Mouse (Mus musculus) erythroblast, embryonic 14.5 days (primary cell): ENCODE measurements at regions not wholly inside any gene's neighbourhood (a gene's known extent, or its start where the extent isn't known, plus 50 kb on each side); places are given as distances from the start of the nearest gene placed in this dataset.

Experiments used
- H3K27me3 ChIP-seq: 2 replicates; pipeline ENCODE4 v1.6.1; 2012; ENCODE audit warnings: inconsistent platforms; ENCODE audit not compliant: control insufficient read depth
- H3K36me3 ChIP-seq: 2 replicates; pipeline ENCODE4 v1.6.1; 2012; ENCODE audit warnings: mild to moderate bottlenecking, inconsistent platforms; ENCODE audit not compliant: control insufficient read depth
- H3K4me1 ChIP-seq: 2 replicates; pipeline ENCODE4 v1.6.1; 2012; ENCODE audit warnings: inconsistent platforms; ENCODE audit not compliant: control insufficient read depth
- H3K4me3 ChIP-seq: replicated peaks from 2 replicates; pipeline ENCODE3; 2012; ENCODE audit warnings: moderate library complexity, mild to moderate bottlenecking, inconsistent platforms
- H3K9me3 ChIP-seq: 2 replicates; pipeline ENCODE4 v1.6.1; 2012; ENCODE audit warnings: low read length, inconsistent platforms, mixed read lengths; ENCODE audit not compliant: control insufficient read depth
- GATA1 ChIP-seq: IDR thresholded peaks from 2 replicates; pipeline ENCODE4 v1.6.1; 2012; ENCODE audit warnings: low read length, inconsistent platforms, mixed read lengths
- TAL1 ChIP-seq: IDR thresholded peaks from 3 replicates; pipeline ENCODE4 v1.6.1; 2012; ENCODE audit warnings: low read length, inconsistent platforms, mixed read lengths

- Histone ChIP-seq H3K4me3 (no peak overlapping the region), H3K27me3 (no peaks in the 10 kb centered on the region), H3K9me3 (peaks cover 20% of the 10 kb centered on the region), H3K4me1 (no peaks in the 10 kb centered on the region), H3K36me3 (no peaks in the 10 kb centered on the region)
- no peak for TF ChIP-seq TAL1
- no peak for TF ChIP-seq GATA1
Measured at GRCm38 (mm10) chr5:101124941-101125453, 279.5 kb downstream of the Gpat3 start.

DNA sequence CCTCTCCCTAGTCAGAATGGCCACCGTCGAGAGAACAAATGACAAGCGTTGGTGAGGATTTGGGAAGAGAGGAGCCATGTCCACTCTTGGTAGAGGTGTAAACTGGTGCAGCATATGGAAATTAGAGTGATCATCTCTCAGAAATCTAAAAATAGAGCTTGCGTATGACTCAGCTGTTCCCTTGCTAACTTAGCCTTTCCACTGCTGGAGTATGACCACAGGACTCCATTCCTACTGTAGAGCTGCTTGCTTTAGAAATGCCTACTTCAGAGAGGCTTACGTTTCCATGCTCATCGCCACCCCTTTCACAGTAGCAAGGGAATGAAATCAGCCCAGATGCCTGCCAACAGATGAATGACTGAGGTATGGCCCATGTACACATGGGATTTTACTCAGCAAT lies 277.4 kb downstream of the Gpat3 start:
- no peak overlapping the region for H3K4me3 ChIP-seq
- H3K4me1 ChIP-seq, result no peaks in the 10 kb centered on the region
- no peak for TF ChIP-seq TAL1
- no peak for TF ChIP-seq GATA1
- H3K36me3 ChIP-seq, result no peaks in the 10 kb centered on the region
- H3K27me3 ChIP-seq, result no peaks in the 10 kb centered on the region
- peaks cover 20% of the 10 kb centered on the region for H3K9me3 ChIP-seq

GRCm38 (mm10) chr5:101120509-101121201 lies 275.1 kb downstream of the Gpat3 start:
- no peaks in the 10 kb centered on the region for H3K4me1 ChIP-seq
- H3K9me3 ChIP-seq, result peaks cover 18% of the 10 kb centered on the region
- no peaks in the 10 kb centered on the region for H3K27me3 ChIP-seq
- TF ChIP-seq TAL1 (no peak), GATA1 (no peak)
- H3K4me3 ChIP-seq, result no peak overlapping the region
- H3K36me3 ChIP-seq, result no peaks in the 10 kb centered on the region

- Histone ChIP-seq H3K27me3 (no peaks in the 10 kb centered on the region), H3K36me3 (no peaks in the 10 kb centered on the region), H3K4me1 (no peaks in the 10 kb centered on the region), H3K4me3 (no peak overlapping the region), H3K9me3 (peaks cover 6% of the 10 kb centered on the region; the same call in 1 of the 2 replicates)
- TF ChIP-seq GATA1, result no peak
- no peak for TF ChIP-seq TAL1
Measured at GRCm38 (mm10) chr5:101112151-101112769, 266.7 kb downstream of the Gpat3 start.

DNA sequence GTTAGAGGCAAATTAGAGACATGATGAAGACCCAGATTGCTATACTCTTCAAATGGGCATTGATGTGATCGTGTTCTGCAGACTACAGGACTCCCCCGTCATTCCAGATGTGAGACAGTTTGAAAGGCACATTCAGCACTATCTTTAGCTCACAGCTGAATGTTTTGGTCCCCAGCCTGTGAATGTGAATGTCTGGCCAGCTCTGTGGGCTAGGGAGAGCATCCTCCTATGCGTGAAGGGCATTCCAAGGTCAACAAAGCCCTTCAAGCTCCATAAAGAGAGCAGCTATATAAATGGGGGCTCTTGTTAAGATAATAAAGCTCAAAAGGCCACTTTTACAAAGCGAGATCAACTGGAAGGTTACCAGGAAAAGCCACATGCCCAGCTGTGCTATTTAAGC lies 266.1 kb downstream of the Gpat3 start:
- no peaks in the 10 kb centered on the region for H3K36me3 ChIP-seq
- no peaks in the 10 kb centered on the region for H3K27me3 ChIP-seq
- TF ChIP-seq GATA1 (no peak), TAL1 (no peak)
- peaks cover 8% of the 10 kb centered on the region; the same call in 1 of the 2 replicates for H3K9me3 ChIP-seq
- H3K4me3 ChIP-seq, result no peak overlapping the region
- no peaks in the 10 kb centered on the region for H3K4me1 ChIP-seq

- no peaks in the 10 kb centered on the region for H3K4me1 ChIP-seq
- no peak overlapping the region for H3K4me3 ChIP-seq
- H3K36me3 ChIP-seq, result no peaks in the 10 kb centered on the region
- no peak for TF ChIP-seq TAL1
- TF ChIP-seq GATA1, result no peak
- H3K27me3 ChIP-seq, result no peaks in the 10 kb centered on the region
- H3K9me3 ChIP-seq, result peaks cover 3% of the 10 kb centered on the region
Measured at GRCm38 (mm10) chr5:101100975-101101699, 255.6 kb downstream of the Gpat3 start.

DNA sequence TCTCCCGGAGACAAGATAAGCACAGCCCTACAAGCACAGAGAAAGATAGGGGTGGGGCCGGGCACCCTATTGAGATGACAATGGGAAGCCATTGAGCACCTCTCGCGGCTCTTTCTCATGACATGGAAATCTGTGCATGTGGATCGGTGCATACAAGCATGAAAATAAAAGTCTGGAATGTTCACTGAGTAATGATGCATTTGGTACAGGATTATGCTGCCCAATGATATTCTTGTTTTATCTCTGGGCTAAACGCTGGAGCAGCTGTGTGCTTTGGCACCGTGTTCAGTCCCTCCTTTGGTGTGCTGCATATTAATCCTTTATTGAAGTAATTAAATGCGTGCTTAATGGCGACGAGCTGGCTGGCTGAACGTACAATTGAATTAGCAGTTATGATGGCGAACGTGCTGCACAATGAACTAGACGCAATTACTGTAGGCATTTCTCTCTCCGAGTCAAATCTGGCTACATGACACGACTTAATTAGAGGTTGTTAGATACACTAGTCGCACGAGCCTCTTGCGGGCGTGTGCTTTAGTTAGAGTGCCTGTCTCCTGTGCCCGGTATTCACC lies 245.6 kb downstream of the Gpat3 start:
- Histone ChIP-seq H3K4me3 (no peak overlapping the region), H3K9me3 (peaks cover 22% of the 10 kb centered on the region), H3K27me3 (no peaks in the 10 kb centered on the region), H3K4me1 (no peaks in the 10 kb centered on the region), H3K36me3 (no peaks in the 10 kb centered on the region)
- TF ChIP-seq TAL1, result no peak
- TF ChIP-seq GATA1, result no peak

GRCm38 (mm10) chr5:101090415-101091026 lies 245.0 kb downstream of the Gpat3 start:
- no peaks in the 10 kb centered on the region for H3K4me1 ChIP-seq
- no peaks in the 10 kb centered on the region for H3K36me3 ChIP-seq
- no peak overlapping the region for H3K4me3 ChIP-seq
- no peaks in the 10 kb centered on the region for H3K27me3 ChIP-seq
- TF ChIP-seq TAL1 (no peak), GATA1 (no peak)
- peaks cover 22% of the 10 kb centered on the region for H3K9me3 ChIP-seq
